Mouse (Mus musculus) right cerebral cortex, postnatal 10 days (tissue): ENCODE measurements around the gene Mtor.

Experiments used
- DNase-seq, 2 experiments: peaks; one replicate each; pipeline ENCODE4 v3.0.0; 2021; ENCODE audit warnings: low spot score in 2 of 2

Gene Mtor

GRCm38 (mm10) chr4:148484511-148484910 lies 36.1 kb downstream of the Mtor start:
- no peak for DNase-seq

- no peak for DNase-seq
Observed at GRCm38 (mm10) chr4:148487841-148488240, 39.4 kb downstream of the Mtor start.

DNA sequence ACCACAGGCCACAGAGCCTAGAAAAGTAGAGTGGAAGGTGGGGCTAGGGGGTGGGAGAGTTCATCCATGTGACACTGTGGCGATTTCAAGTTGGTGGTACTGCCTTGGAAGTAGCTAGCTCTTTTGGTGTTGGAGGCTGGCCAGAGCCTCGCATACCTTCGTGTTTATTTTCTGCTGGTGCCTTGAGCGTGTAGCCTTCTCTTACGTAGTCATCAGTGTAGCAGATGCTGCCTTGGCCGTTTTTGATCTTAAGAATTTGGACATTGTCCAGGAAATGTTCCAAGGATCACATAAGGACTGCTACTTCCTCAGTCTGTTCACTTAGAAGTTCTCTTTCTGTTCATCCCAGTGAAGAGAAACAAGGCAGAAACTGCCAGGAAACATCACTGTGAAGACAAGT lies 42.1 kb downstream of the Mtor start:
- DNase-seq = peak; percentile 47 to 67

GRCm38 (mm10) chr4:148491448-148491847 lies 43.0 kb downstream of the Mtor start:
- peak; percentile 49 to 52 for DNase-seq

- DNase-seq = no peak
Observed at GRCm38 (mm10) chr4:148495160-148495559, 46.7 kb downstream of the Mtor start.

GRCm38 (mm10) chr4:148495874-148496689 lies 47.7 kb downstream of the Mtor start:
- peak; percentile 75 to 77 for DNase-seq

- DNase-seq = no peak
Observed at GRCm38 (mm10) chr4:148500410-148500867, 52.0 kb downstream of the Mtor start, which contains the start of gene Angptl7. Angptl7 (minus strand) TSS chr4:148500460.

GRCm38 (mm10) chr4:148504497-148504959 lies 56.1 kb downstream of the Mtor start:
- DNase-seq = peak; percentile 69 to 76

- no peak for DNase-seq
Observed at GRCm38 (mm10) chr4:148507585-148507984, 59.2 kb downstream of the Mtor start.

- no peak for DNase-seq
Observed at GRCm38 (mm10) chr4:148508084-148508849, 59.9 kb downstream of the Mtor start.

DNA sequence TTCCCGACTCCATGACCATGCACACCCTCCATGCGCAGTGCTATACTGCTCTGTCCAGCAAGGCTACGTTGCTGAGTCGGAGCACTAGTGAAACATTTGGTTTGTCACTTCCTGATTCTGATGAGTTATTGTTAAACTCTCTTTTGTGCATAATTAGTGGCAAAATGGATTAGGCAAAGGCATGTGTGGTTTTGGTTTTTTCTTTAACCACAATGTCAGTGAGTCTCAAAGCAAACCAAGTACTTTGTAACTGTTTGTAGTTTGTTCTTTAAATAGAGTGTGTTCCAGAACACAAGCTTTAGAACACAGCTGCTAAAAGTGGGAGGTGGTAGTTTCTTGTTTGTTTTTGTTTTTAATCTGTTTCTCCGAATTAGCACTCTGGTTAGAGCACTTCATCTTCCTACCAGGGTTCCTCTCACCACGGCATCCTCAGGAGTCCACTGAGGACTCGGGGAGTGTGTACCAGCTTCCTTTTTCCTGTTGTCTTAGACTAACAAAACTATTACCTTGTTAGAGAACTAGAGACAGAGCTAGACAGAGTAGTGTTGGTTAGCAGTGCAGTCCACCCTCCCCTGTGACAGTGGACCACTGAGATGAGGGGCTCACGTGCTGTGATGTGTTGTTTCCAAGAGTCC lies 61.2 kb downstream of the Mtor start:
- DNase-seq = no peak

- DNase-seq = no peak
Observed at GRCm38 (mm10) chr4:148510691-148511090, 62.3 kb downstream of the Mtor start.

GRCm38 (mm10) chr4:148511334-148511733 lies 62.9 kb downstream of the Mtor start:
- DNase-seq = no peak

DNA sequence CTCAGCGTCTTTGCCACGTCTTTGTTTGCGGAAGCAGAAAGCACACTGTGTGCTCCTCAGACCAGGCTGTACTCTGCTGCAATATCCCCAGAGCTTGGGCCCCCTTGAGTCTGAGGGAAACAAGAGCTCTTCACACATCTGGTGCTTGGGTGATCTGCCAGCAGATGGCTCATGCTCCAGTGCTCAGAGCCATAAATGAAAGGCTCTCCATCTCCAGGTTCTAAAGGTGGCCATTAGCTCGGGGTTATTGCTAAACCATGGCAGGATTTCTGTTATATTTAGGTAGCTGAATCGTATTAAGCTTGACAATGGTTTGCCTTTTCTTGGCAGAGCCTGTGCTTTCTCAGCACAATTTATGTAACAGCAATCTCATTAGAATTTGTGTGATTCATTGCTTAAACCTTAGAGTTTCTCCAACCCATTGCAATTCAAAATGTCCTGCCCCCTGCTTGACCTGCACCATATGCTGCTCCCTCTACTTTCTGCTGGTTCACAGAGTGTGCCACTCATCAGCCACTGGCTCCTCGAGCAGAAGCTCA lies 64.7 kb downstream of the Mtor start:
- no peak for DNase-seq

DNA sequence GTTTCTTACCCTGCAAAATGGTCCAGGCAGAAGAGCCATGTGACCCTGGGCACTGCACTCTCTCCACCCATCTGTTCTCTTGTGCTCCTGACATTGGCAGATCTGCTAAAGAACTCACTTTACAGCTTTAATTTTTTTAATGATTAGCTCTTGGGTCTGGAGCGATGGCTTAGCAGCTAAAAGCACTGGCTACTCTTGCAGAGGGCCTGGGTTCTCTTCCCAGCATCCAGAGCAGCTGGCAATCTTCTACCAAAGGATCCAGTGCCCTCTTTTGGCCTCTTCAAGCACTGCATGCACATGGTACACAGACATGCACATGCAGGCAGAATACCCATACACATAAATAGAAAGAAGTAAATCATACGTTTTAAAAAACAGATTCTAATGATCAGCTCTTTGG lies 66.9 kb downstream of the Mtor start:
- peak in 1 of 2 experiments; percentile 38 for DNase-seq

- no peak for DNase-seq
Observed at GRCm38 (mm10) chr4:148517809-148518208, 69.4 kb downstream of the Mtor start.

- DNase-seq = no peak
Observed at GRCm38 (mm10) chr4:148518235-148518795, 69.9 kb downstream of the Mtor start.

GRCm38 (mm10) chr4:148523538-148523937 lies 75.1 kb downstream of the Mtor start:
- DNase-seq = no peak

- DNase-seq = no peak
Observed at GRCm38 (mm10) chr4:148527158-148527910, 78.9 kb downstream of the Mtor start.

DNA sequence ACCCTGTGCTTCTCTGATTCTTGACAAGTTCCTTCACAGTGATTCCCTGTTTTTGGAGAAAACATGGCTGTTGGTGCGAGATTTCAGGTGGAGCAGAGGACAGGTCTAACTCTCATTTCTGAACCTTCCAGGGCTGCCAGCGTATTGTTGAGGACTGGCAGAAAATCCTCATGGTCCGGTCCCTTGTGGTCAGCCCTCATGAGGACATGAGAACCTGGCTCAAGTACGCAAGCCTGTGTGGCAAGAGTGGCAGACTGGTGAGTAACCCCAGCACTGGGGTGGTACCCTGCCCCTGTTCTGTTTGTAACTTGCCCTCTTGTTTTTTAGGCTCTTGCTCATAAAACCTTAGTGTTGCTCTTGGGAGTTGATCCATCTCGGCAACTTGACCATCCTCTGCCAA lies 81.9 kb downstream of the Mtor start:
- no peak for DNase-seq

GRCm38 (mm10) chr4:148530778-148531177 lies 82.4 kb downstream of the Mtor start:
- no peak for DNase-seq
